Mouse (Mus musculus) erythroblast, embryonic 14.5 days (primary cell): Measurements from ENCODE around the gene Klhl36.

Source experiments
- GATA1 ChIP-seq: IDR thresholded peaks from 2 replicates; pipeline ENCODE4 v1.6.1; 2012; ENCODE audit warnings: low read length, inconsistent platforms, mixed read lengths
- TAL1 ChIP-seq: IDR thresholded peaks from 3 replicates; pipeline ENCODE4 v1.6.1; 2012; ENCODE audit warnings: low read length, inconsistent platforms, mixed read lengths

DNA sequence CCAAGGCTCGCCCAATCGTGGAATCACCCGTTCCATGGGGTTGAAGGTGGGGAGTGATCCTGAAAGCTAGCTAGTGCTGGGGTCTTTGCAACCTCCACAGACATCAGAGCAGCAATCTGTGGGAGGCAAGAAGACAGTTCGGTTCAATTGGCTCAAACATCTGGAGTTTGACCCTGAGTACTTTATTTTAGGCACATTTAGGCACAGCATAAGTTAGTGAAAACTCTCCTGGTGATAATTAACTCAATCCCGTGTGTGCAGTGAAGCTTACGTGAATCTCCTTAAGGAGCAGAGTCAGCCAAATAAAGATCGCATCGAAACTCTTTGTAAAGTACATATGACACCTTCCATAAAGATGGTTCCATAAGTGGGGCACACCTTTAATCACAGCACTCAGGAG lies 19.9 kb downstream of the Klhl36 start:
- TF ChIP-seq GATA1 (no peak), TAL1 (no peak)
